Mouse (Mus musculus) bone marrow macrophage, adult 2 months (primary cell): Measurements from ENCODE around the gene Blzf1. TPM values are rescaled to one million over a fixed set of nuclear protein-coding genes. Genes with fewer than 3 reads are reported as not detected.

Source experiments
- H3K27ac ChIP-seq: 2 replicates; pipeline ENCODE4 v1.5.1; 2012; ENCODE audit warnings: low read depth, low read length; ENCODE audit not compliant: insufficient read depth
- H3K4me1 ChIP-seq: 2 replicates; pipeline ENCODE4 v1.6.1; 2012; ENCODE audit warnings: low read length; ENCODE audit not compliant: control insufficient read depth, insufficient read depth
- H3K4me3 ChIP-seq: 2 replicates; pipeline ENCODE4 v1.5.1; 2012; ENCODE audit warnings: mild to moderate bottlenecking, low read length, moderate library complexity; ENCODE audit not compliant: insufficient read depth
- CTCF ChIP-seq: IDR thresholded peaks from 2 replicates; pipeline ENCODE4 v1.5.1; 2012; ENCODE audit warnings: low read depth, mild to moderate bottlenecking, low read length, moderate library complexity
- POLR2A ChIP-seq: IDR thresholded peaks from 2 replicates; pipeline ENCODE4 v1.6.1; 2012; ENCODE audit warnings: mild to moderate bottlenecking, low read depth, low read length, borderline replicate concordance
- polyA plus RNA-seq: library from polyadenylated mRNA; stranded (reverse); fragments of >200 nt; gene quantifications from 2 replicates; pipeline ENCODE4 v1.2.4, GENCODE M21; 2012; ENCODE audit not compliant: missing spikeins, insufficient read depth, insufficient read length

Blzf1 gene
- 11.0 and 11.2 TPM in 2 replicates for polyA plus RNA-seq

- peaks cover 10% of the 10 kb centered on the region for H3K4me1 ChIP-seq
- peak within 1 kb of the TSS; percentile 81 for H3K4me3 ChIP-seq
- peak within 1 kb of the TSS; percentile 76 for H3K27ac ChIP-seq
- TF ChIP-seq CTCF (no peak), POLR2A (peak; percentile 62; the same call in 1 of the 2 replicates)
Measured at GRCm38 (mm10) chr1:164307124-164307751, at the start of gene Blzf1. Blzf1 (minus strand) TSS chr1:164307489.

GRCm38 (mm10) chr1:164353443-164353842, 46.2 kb upstream of the Blzf1 start:
- Histone ChIP-seq H3K4me3 (no peak overlapping the region), H3K4me1 (no peaks in the 10 kb centered on the region), H3K27ac (no peak overlapping the region)
- TF ChIP-seq POLR2A (no peak), CTCF (no peak)

- TF ChIP-seq CTCF: 0 out of 2 replicates have a peak, but pooled peaks have one; percentile 30
- TF ChIP-seq POLR2A: no peak
- H3K4me3 ChIP-seq: no peak overlapping the region
- no peaks in the 10 kb centered on the region for H3K4me1 ChIP-seq
- H3K27ac ChIP-seq: no peak overlapping the region
Measured at GRCm38 (mm10) chr1:164342161-164342560, 34.9 kb upstream of the Blzf1 start.

GRCm38 (mm10) chr1:164335846-164336245, 28.6 kb upstream of the Blzf1 start:
- 0 out of 2 replicates have a peak, but pooled peaks cover 4% of the 10 kb centered on the region for H3K4me1 ChIP-seq
- H3K27ac ChIP-seq: no peak overlapping the region
- no peak for TF ChIP-seq CTCF
- TF ChIP-seq POLR2A: no peak
- no peak overlapping the region for H3K4me3 ChIP-seq

GRCm38 (mm10) chr1:164335435-164335834, 28.1 kb upstream of the Blzf1 start:
- 0 out of 2 replicates have a peak, but pooled peaks cover 4% of the 10 kb centered on the region for H3K4me1 ChIP-seq
- no peak overlapping the region for H3K27ac ChIP-seq
- H3K4me3 ChIP-seq: no peak overlapping the region
- TF ChIP-seq CTCF: no peak
- no peak for TF ChIP-seq POLR2A

GRCm38 (mm10) chr1:164332559-164332958, 25.3 kb upstream of the Blzf1 start:
- H3K27ac ChIP-seq: no peak overlapping the region
- TF ChIP-seq CTCF: no peak
- no peak for TF ChIP-seq POLR2A
- H3K4me3 ChIP-seq: no peak overlapping the region
- 0 out of 2 replicates have a peak, but pooled peaks cover 4% of the 10 kb centered on the region for H3K4me1 ChIP-seq

- TF ChIP-seq POLR2A (no peak), CTCF (no peak)
- Histone ChIP-seq H3K4me3 (no peak overlapping the region), H3K27ac (no peak overlapping the region), H3K4me1 (no peaks in the 10 kb centered on the region)
Measured at GRCm38 (mm10) chr1:164327764-164328163, 20.5 kb upstream of the Blzf1 start.

- Histone ChIP-seq H3K4me3 (no peak overlapping the region), H3K27ac (no peak overlapping the region), H3K4me1 (no peaks in the 10 kb centered on the region)
- no peak for TF ChIP-seq POLR2A
- no peak for TF ChIP-seq CTCF
Measured at GRCm38 (mm10) chr1:164326600-164327155, 19.4 kb upstream of the Blzf1 start.

- no peak overlapping the region for H3K27ac ChIP-seq
- TF ChIP-seq POLR2A: no peak
- no peak for TF ChIP-seq CTCF
- H3K4me1 ChIP-seq: no peaks in the 10 kb centered on the region
- H3K4me3 ChIP-seq: no peak overlapping the region
Measured at GRCm38 (mm10) chr1:164324878-164325277, 17.6 kb upstream of the Blzf1 start.

GRCm38 (mm10) chr1:164324221-164324620, 16.9 kb upstream of the Blzf1 start:
- Histone ChIP-seq H3K4me3 (no peak overlapping the region), H3K27ac (no peak overlapping the region), H3K4me1 (no peaks in the 10 kb centered on the region)
- no peak for TF ChIP-seq POLR2A
- no peak for TF ChIP-seq CTCF
